Mouse (Mus musculus): ENCODE measurements around the gene Baiap2.

DNA sequence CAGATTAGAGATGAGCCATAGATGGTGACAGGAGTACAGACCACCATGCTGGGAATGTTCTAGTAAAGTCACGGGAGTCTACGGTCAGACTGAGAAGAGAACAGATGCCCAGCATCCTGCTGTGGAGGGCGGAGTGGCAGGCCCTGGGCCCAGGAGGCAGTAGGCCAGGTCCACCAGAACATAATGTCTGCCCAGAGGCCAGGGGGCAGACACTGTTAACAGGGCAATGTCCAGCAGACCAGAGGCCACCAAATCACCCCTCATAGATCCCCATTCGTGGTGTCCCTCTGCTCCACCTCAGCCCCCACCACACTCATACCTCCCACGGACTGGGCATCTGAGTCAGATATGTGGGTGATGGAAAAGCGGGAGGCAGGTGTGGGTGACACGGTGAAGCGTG, 66.4 kb downstream of the Baiap2 start:
- TF ChIP-seq CTCF (IDR thresholded peaks at IDR 0.05; ENCODE audit: low read depth), result no peak
- TF ChIP-seq EP300 (IDR thresholded peaks at IDR 0.05; ENCODE audit: low read depth), result no peak

Measured in liver, postnatal 0 days (tissue).